In the genomic region with DNA sequence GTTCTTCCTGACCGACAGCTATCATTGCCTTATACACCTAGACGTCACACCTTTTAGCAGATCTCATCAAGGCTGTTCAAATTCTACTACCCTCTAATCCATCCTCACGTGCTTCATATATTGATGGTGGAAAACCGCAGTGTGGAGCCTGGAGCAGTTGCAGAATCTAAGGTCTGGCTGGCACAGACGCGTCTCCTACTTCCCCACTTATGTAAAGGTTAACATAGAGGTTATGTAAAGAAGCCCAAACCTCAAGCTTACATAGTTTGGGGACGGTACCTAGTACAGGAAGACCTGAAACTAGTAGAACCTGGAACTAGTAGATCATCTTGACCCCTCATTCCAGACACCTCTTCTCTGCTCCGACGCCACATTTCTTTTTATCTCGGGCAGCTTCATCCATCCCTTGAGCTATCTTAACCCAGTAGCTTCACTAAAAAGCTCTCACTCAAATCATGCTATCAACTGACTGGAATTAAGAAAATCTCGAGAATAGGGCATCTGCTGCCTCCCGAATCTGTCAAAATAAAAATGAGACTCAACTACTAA, we compare ENCODE assay signal across 8 mouse cellular contexts. TPM values are rescaled to one million over a fixed set of nuclear protein-coding genes. Genes with fewer than 3 reads are reported as not detected.
A peak's percentile ranks its signal among the peaks of the same experiment; 100 is the strongest.
DNase-seq lines count a peak whose midpoint lies in the region; ATAC-seq and TF ChIP-seq lines count a peak whose summit lies in the region.

No protein-coding gene starts in this region.

- no peak for DNase-seq in frontal cortex, postnatal 25 days (ENCODE audit: low spot score in 2 of 2)
- DNase-seq in 416B (ENCODE audit: low read depth), result peak; percentile 49
- DNase-seq in urinary bladder, adult 18-20 months (ENCODE audit: low spot score in 2 of 2), result no peak
- no peak for DNase-seq in layer of hippocampus, postnatal 14 days (ENCODE audit: low spot score in 2 of 2)

- H3K4me3 ChIP-seq in embryonic facial prominence, embryonic 13.5 days, result peak overlapping the region; percentile 65
- peak overlapping the region; percentile 47 for H3K4me3 ChIP-seq in intestine, postnatal 0 days (ENCODE audit: low read depth, low read length)
- H3K4me3 ChIP-seq in neural tube, embryonic 13.5 days, result peak overlapping the region; percentile 52

- peaks cover 8% of the 10 kb centered on the region; the same call in 1 of the 2 replicates for H3K4me1 ChIP-seq in embryonic facial prominence, embryonic 13.5 days
- peaks cover 2% of the 10 kb centered on the region; the same call in 1 of the 2 replicates for H3K4me1 ChIP-seq in intestine, postnatal 0 days (replicated peaks; ENCODE audit: control insufficient read depth, insufficient read depth, low read length)
- peaks cover 18% of the 10 kb centered on the region for H3K4me1 ChIP-seq in neural tube, embryonic 13.5 days (replicated peaks)

- 9% methylated on average over 12 of the region's 12 CpGs for WGBS in embryonic facial prominence, embryonic 13.5 days
- WGBS in intestine, postnatal 0 days, result 6% methylated on average over 12 of the region's 12 CpGs
- 11% methylated on average over 12 of the region's 12 CpGs for WGBS in neural tube, embryonic 13.5 days

- peak overlapping the region; percentile 73 for H3K4me2 ChIP-seq in embryonic facial prominence, embryonic 13.5 days
- peak overlapping the region; percentile 73 for H3K4me2 ChIP-seq in intestine, postnatal 0 days (replicated peaks; ENCODE audit: low read depth)
- peak overlapping the region; percentile 81 for H3K4me2 ChIP-seq in neural tube, embryonic 13.5 days

- H3K9me3 ChIP-seq in embryonic facial prominence, embryonic 13.5 days, result no peaks in the 10 kb centered on the region
- no peaks in the 10 kb centered on the region for H3K9me3 ChIP-seq in intestine, postnatal 0 days (ENCODE audit: control insufficient read depth)
- H3K9me3 ChIP-seq in neural tube, embryonic 13.5 days, result no peaks in the 10 kb centered on the region

- peak overlapping the region; percentile 78 for H3K9ac ChIP-seq in embryonic facial prominence, embryonic 13.5 days
- H3K9ac ChIP-seq in intestine, postnatal 0 days (ENCODE audit: low read depth, low read length), result peak overlapping the region; percentile 48
- H3K9ac ChIP-seq in neural tube, embryonic 13.5 days, result peak overlapping the region; percentile 80

- peaks cover 8% of the 10 kb centered on the region for H3K36me3 ChIP-seq in embryonic facial prominence, embryonic 13.5 days
- H3K36me3 ChIP-seq in intestine, postnatal 0 days (ENCODE audit: control insufficient read depth, insufficient read depth), result peaks cover 8% of the 10 kb centered on the region; the same call in 1 of the 2 replicates
- peaks cover 10% of the 10 kb centered on the region for H3K36me3 ChIP-seq in neural tube, embryonic 13.5 days

- no peak for TF ChIP-seq CTCF in intestine, postnatal 0 days (IDR thresholded peaks at IDR 0.05; ENCODE audit: low read depth)

- H3K27ac ChIP-seq in embryonic facial prominence, embryonic 13.5 days, result peak overlapping the region; percentile 89
- peak overlapping the region; percentile 51 for H3K27ac ChIP-seq in intestine, postnatal 0 days (ENCODE audit: low read depth, low read length)
- H3K27ac ChIP-seq in neural tube, embryonic 13.5 days (replicated peaks), result peak overlapping the region; percentile 97

- no peaks in the 10 kb centered on the region for H3K27me3 ChIP-seq in embryonic facial prominence, embryonic 13.5 days
- no peaks in the 10 kb centered on the region for H3K27me3 ChIP-seq in intestine, postnatal 0 days (replicated peaks; ENCODE audit: control insufficient read depth, insufficient read depth, low read length)
- no peaks in the 10 kb centered on the region for H3K27me3 ChIP-seq in neural tube, embryonic 13.5 days

- peak; percentile 53 for ATAC-seq in frontal cortex, adult (ENCODE audit: low TSS enrichment)
- no peak for ATAC-seq in embryonic facial prominence, embryonic 13.5 days (ENCODE audit: insufficient number of reproducible peaks, insufficient read depth, low FRiP score, low TSS enrichment, low read depth)
- peak; percentile 14; the same call in 1 of the 2 replicates for ATAC-seq in intestine, postnatal 0 days
- peak; percentile 17; the same call in 1 of the 2 replicates for ATAC-seq in neural tube, embryonic 13.5 days (ENCODE audit: low read depth)

RNA-seq across cellular contexts. Expression of a gene that starts 0.5 kb away (rescaled TPM):
- 46.0 and 48.0 TPM in 2 replicates for polyA plus RNA-seq in embryonic facial prominence, embryonic 13.5 days (2015; fragmentation: Nextera tagmentation; extraction: Ambion mirVana)
- 18.1 and 19.0 TPM in 2 replicates for polyA plus RNA-seq in intestine, postnatal 0 days (2015; fragmentation: Nextera tagmentation; extraction: Ambion mirVana)
- polyA plus RNA-seq in neural tube, embryonic 13.5 days (2015; fragmentation: Nextera tagmentation; extraction: Ambion mirVana), result 46.3 and 47.7 TPM in 2 replicates
- total RNA-seq in layer of hippocampus, postnatal 14 days (2021), result 10 to 100 TPM; 16.4 to 18.1 TPM

RNA-seq across cellular contexts. Expression of a gene that starts 40.9 kb away (rescaled TPM):
- polyA plus RNA-seq in embryonic facial prominence, embryonic 13.5 days (2015; fragmentation: Nextera tagmentation; extraction: Ambion mirVana), result 0.77 and 1.7 TPM in 2 replicates
- 0.76 and 0.91 TPM in 2 replicates for polyA plus RNA-seq in intestine, postnatal 0 days (2015; fragmentation: Nextera tagmentation; extraction: Ambion mirVana)
- 9.5 and 11.2 TPM in 2 replicates for polyA plus RNA-seq in neural tube, embryonic 13.5 days (2015; fragmentation: Nextera tagmentation; extraction: Ambion mirVana)
- total RNA-seq in layer of hippocampus, postnatal 14 days (2021), result 100 to 1,000 TPM; 155 to 168 TPM
